ENCODE assay signal across 8 mouse cellular contexts in the genomic region with DNA sequence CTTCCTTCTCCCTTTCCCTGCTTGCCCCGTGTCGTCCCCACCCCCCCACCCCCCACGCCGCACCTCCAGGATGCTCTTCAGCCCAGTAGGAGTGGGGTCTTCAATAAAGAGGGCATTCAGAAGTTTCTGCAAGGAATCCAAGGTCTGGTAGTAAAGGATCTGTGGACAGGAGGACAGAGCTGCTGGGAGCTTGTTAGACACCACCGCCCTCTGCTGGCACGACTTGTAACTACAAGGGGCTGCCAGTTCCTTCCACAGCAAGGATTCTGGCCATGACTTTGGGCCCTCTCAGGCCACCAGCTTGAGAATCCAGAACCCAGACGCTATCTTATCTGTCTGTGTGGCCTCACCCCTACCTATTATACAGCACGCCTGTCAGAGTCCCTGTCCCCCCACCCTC. TPM values are rescaled to one million over a fixed set of nuclear protein-coding genes. Genes with fewer than 3 reads are reported as not detected.
A peak's percentile ranks its signal among the peaks of the same experiment; 100 is the strongest.
DNase-seq lines count a peak whose midpoint lies in the region; TF ChIP-seq lines count a peak whose summit lies in the region.

No protein-coding gene starts in this region.

- peaks cover 7% of the 10 kb centered on the region; the same call in 1 of the 2 replicates for H3K9me3 ChIP-seq in megakaryocyte, embryonic 14.5 days

- H3K36me3 ChIP-seq in megakaryocyte, embryonic 14.5 days (replicated peaks; ENCODE audit: low read length) = no peaks in the 10 kb centered on the region

- peak; percentile 58 for DNase-seq in T-cell, adult 2 months (ENCODE audit: low spot score)
- DNase-seq in cerebellum, postnatal 14 days = peak; percentile 95 to 97
- peak; percentile 83 for DNase-seq in gastrocnemius, adult 2 months
- peak; percentile 77 for DNase-seq in induced T-regulatory cell, adult 2 months (ENCODE audit: low read depth)
- DNase-seq in left cerebral cortex, adult 8-10 months (ENCODE audit: low spot score in 2 of 2) = peak; percentile 46 to 78
- peak; percentile 79 to 88 for DNase-seq in right cerebral cortex, postnatal 10 days (ENCODE audit: low spot score in 2 of 2)
- DNase-seq in urinary bladder, postnatal 10 days (ENCODE audit: low spot score) = peak; percentile 53

- no peak overlapping the region for H3K27ac ChIP-seq in gastrocnemius, adult 2 months

- peaks cover 66% of the 10 kb centered on the region for H3K27me3 ChIP-seq in megakaryocyte, embryonic 14.5 days (replicated peaks)

- intact Hi-C loops in gastrocnemius, adult 2 months (cut with DNase I) = loop anchor here (1.0 kb wide), 2 partner anchors 77 to 94 kb away; no protein-coding TSS in a partner anchor

- peaks cover 35% of the 10 kb centered on the region for H3K4me1 ChIP-seq in megakaryocyte, embryonic 14.5 days

- TF ChIP-seq CTCF in gastrocnemius, adult 2 months (IDR thresholded peaks at IDR 0.05) = peak; percentile 95

- H3K4me3 ChIP-seq in gastrocnemius, adult 2 months = no peak overlapping the region
- H3K4me3 ChIP-seq in megakaryocyte, embryonic 14.5 days (replicated peaks) = peak overlapping the region; percentile 82

RNA-seq across cellular contexts. Expression of gene Mroh7, which starts 22.3 kb away (rescaled TPM):
- total RNA-seq in gastrocnemius, adult 2 months (2021) = under 1 TPM; 0.08 to 0.64 TPM
- 1 to 10 TPM; 3.2 to 5.7 (median 4.0) TPM for total RNA-seq in left cerebral cortex, adult 8-10 months (2022)
- polyA plus RNA-seq in megakaryocyte, embryonic 14.5 days (2012; ENCODE audit: insufficient read depth, low replicate concordance) = not detected in 2 replicates

RNA-seq across cellular contexts. Expression of gene Fam151a, which starts 25.3 kb away (rescaled TPM):
- not detected for total RNA-seq in gastrocnemius, adult 2 months (2021)
- under 1 TPM in 1 of 4 experiments, not detected in 3; 0.30 TPM for total RNA-seq in left cerebral cortex, adult 8-10 months (2022)
- not detected in 2 replicates for polyA plus RNA-seq in megakaryocyte, embryonic 14.5 days (2012; ENCODE audit: insufficient read depth, low replicate concordance)

RNA-seq across cellular contexts. Expression of gene Ttc4, which starts 29.7 kb away (rescaled TPM):
- 10 to 100 TPM; 24.3 to 34.7 TPM for total RNA-seq in gastrocnemius, adult 2 months (2021)
- 10 to 100 TPM; 39.8 to 43.6 (median 42.1) TPM for total RNA-seq in left cerebral cortex, adult 8-10 months (2022)
- 4.3 and 5.9 TPM in 2 replicates for polyA plus RNA-seq in megakaryocyte, embryonic 14.5 days (2012; ENCODE audit: insufficient read depth, low replicate concordance)

RNA-seq across cellular contexts. Expression of gene Pars2, which starts 57.5 kb away (rescaled TPM):
- total RNA-seq in gastrocnemius, adult 2 months (2021) = 1 to 10 TPM; 2.5 to 3.8 TPM
- total RNA-seq in left cerebral cortex, adult 8-10 months (2022) = 1 to 10 TPM; 6.2 to 8.4 (median 7.7) TPM
- 2.3 TPM in 1 of 2 replicates, not detected in the other for polyA plus RNA-seq in megakaryocyte, embryonic 14.5 days (2012; ENCODE audit: insufficient read depth, low replicate concordance)
